Mouse (Mus musculus) midbrain, embryonic 11.5 days (tissue): Measurements from ENCODE around the gene Ercc2. TPM values are rescaled to one million over a fixed set of nuclear protein-coding genes. Genes with fewer than 3 reads are reported as not detected.

Experiments used
- ATAC-seq: fragments of 200-750 bp; cut with Nextera tagmentation; 2 replicates; pipeline ENCODE4 v1.8.0; 2017; ENCODE audit warnings: moderate TSS enrichment, moderate library complexity; ENCODE audit not compliant: low FRiP score
- DNase-seq: peaks from one replicate; pipeline ENCODE4 v3.0.0; 2015; ENCODE audit warnings: low spot score; ENCODE audit errors: missing footprints
- H3K27ac ChIP-seq: fragments of 300-500 bp; sonication (generic); 2 replicates; pipeline ENCODE4 v1.5.1; 2014; ENCODE audit warnings: low read depth, low read length
- H3K27me3 ChIP-seq: fragments of 300-500 bp; sonication (generic); 2 replicates; pipeline ENCODE4 v1.6.1; 2014; ENCODE audit warnings: mild to moderate bottlenecking, low read length, moderate library complexity, mixed read lengths; ENCODE audit not compliant: control insufficient read depth, insufficient read depth
- H3K36me3 ChIP-seq: fragments of 300-500 bp; sonication (generic); 2 replicates; pipeline ENCODE4 v1.6.1; 2014; ENCODE audit warnings: mild to moderate bottlenecking, low read length, moderate library complexity, mixed read lengths; ENCODE audit not compliant: control insufficient read depth, insufficient read depth
- H3K4me1 ChIP-seq: fragments of 300-500 bp; sonication (generic); 2 replicates; pipeline ENCODE4 v1.6.1; 2014; ENCODE audit warnings: low read length; ENCODE audit not compliant: control insufficient read depth, insufficient read depth
- H3K4me2 ChIP-seq: fragments of 300-500 bp; sonication (generic); 2 replicates; pipeline ENCODE4 v1.6.1; 2014; ENCODE audit warnings: mild to moderate bottlenecking, moderate library complexity
- H3K4me3 ChIP-seq: fragments of 300-500 bp; sonication (generic); 2 replicates; pipeline ENCODE4 v1.5.1; 2014; ENCODE audit warnings: low read depth, low read length
- H3K9ac ChIP-seq: fragments of 300-500 bp; sonication (generic); 2 replicates; pipeline ENCODE4 v1.6.1; 2014; ENCODE audit warnings: low read length
- H3K9me3 ChIP-seq: fragments of 300-500 bp; sonication (generic); 2 replicates; pipeline ENCODE4 v1.6.1; 2016; ENCODE audit warnings: low read length; ENCODE audit not compliant: control insufficient read depth
- WGBS: fragments of 180-500 bp; shearing (Covaris S2); extraction: QIAGEN DNeasy Blood & Tissue Kit; methylation state at CpG from one replicate; pipeline ENCODE4 v1.1.7; 2014; 5-methylcytosine and 5-hydroxymethylcytosine counted together
- polyA plus RNA-seq: library from polyadenylated mRNA; unstranded; fragments of >200 nt; fragmentation: Nextera tagmentation; extraction: Ambion mirVana; gene quantifications from 2 replicates; pipeline ENCODE4 v1.2.1, GENCODE M21; 2014

Gene Ercc2
- polyA plus RNA-seq, 1 experiment from 2014 or later, result 10.3 TPM

- Histone ChIP-seq H3K27me3 (no peaks in the 10 kb centered on the region; the same call in 1 of the 2 replicates), H3K36me3 (peaks cover 27% of the 10 kb centered on the region), H3K4me2 (no peak overlapping the region), H3K4me1 (no peaks in the 10 kb centered on the region), H3K27ac (no peak overlapping the region), H3K9me3 (no peaks in the 10 kb centered on the region), H3K9ac (no peak overlapping the region), H3K4me3 (no peak overlapping the region)
- ATAC-seq (no peak), DNase-seq (no peak)
- WGBS, result 76% methylated on average over 6 of the region's 6 CpGs
Measured at GRCm38 (mm10) chr7:19426349-19426748, 44.5 kb downstream of the Ercc2 start.

- DNase-seq (no peak), ATAC-seq (no peak)
- H3K4me1 ChIP-seq, result no peaks in the 10 kb centered on the region
- 91% methylated on average over 6 of the region's 6 CpGs for WGBS
- H3K36me3 ChIP-seq, result peaks cover 27% of the 10 kb centered on the region
- H3K4me3 ChIP-seq, result no peak overlapping the region
- H3K4me2 ChIP-seq, result no peak overlapping the region
- H3K9ac ChIP-seq, result no peak overlapping the region
- no peaks in the 10 kb centered on the region for H3K27me3 ChIP-seq
- H3K27ac ChIP-seq, result no peak overlapping the region
- H3K9me3 ChIP-seq, result no peaks in the 10 kb centered on the region
Measured at GRCm38 (mm10) chr7:19426888-19427287, 45.1 kb downstream of the Ercc2 start.

DNA sequence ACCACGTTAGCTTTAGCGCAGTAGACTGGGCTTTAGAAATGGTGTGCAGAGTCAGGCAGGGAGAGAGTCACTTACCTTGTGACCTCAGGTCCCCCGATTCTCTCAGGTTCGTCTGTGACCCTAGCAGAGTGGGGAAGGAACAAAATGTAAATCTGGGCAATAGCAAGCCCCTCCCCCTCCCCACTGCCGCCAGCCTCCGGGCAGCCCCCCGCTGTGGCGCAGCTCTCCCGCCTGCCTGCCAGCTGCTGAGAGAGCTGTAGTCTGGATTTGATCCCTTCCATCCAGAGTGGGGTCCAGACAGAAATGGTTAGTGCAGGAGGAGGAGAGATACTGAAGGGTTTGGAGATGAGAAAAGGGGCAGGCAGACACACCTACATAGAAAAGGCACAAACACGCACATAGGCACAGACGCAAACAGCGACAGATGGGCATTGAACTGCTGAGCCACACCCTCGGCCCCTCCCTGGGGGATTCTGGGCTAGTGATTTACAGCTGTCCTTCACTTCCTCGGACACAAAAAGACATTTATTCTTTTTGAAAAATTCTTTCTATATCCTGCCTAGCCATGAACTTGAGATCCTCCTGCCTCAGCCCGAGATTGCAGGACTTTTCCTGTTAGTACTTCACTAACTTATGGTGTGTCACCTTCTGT, 46.3 kb downstream of the Ercc2 start:
- H3K9me3 ChIP-seq, result no peaks in the 10 kb centered on the region
- 70% methylated on average over 15 of the region's 15 CpGs for WGBS
- no peak overlapping the region for H3K4me3 ChIP-seq
- H3K27ac ChIP-seq, result no peak overlapping the region
- ATAC-seq, result no peak
- peaks cover 37% of the 10 kb centered on the region for H3K36me3 ChIP-seq
- DNase-seq, result no peak
- H3K9ac ChIP-seq, result no peak overlapping the region
- H3K27me3 ChIP-seq, result no peaks in the 10 kb centered on the region
- no peaks in the 10 kb centered on the region for H3K4me1 ChIP-seq
- H3K4me2 ChIP-seq, result no peak overlapping the region

DNA sequence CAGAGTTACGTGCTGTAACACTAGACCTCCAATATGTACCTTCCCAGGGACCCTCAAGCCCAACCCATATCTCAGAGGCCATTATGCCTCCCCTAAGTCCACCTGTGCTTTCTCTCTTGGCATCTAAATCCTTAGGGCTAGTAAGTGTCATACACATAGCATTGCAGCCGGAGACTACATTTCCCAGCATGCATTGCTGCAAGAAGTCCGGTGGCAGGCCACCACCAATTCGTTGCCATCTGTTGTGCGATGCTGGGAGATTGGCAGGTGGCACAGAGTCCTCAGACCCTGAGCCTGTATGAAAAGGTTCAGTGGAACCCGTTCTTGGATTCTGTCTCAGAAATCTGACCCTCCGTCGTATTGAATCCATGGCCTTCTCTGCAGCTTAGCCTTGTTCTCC, 47.9 kb downstream of the Ercc2 start:
- Histone ChIP-seq H3K27ac (no peak overlapping the region), H3K4me1 (no peaks in the 10 kb centered on the region), H3K9ac (no peak overlapping the region), H3K4me3 (no peak overlapping the region), H3K9me3 (no peaks in the 10 kb centered on the region), H3K27me3 (no peaks in the 10 kb centered on the region), H3K4me2 (no peak overlapping the region), H3K36me3 (peaks cover 51% of the 10 kb centered on the region)
- ATAC-seq, result no peak
- DNase-seq, result no peak
- WGBS, result 75% methylated on average over 8 of the region's 8 CpGs

- no peak overlapping the region for H3K9ac ChIP-seq
- no peaks in the 10 kb centered on the region for H3K27me3 ChIP-seq
- WGBS, result 91% methylated on average over 6 of the region's 6 CpGs
- H3K36me3 ChIP-seq, result peaks cover 56% of the 10 kb centered on the region
- no peak overlapping the region for H3K27ac ChIP-seq
- ATAC-seq (no peak), DNase-seq (no peak)
- H3K9me3 ChIP-seq, result no peaks in the 10 kb centered on the region
- H3K4me3 ChIP-seq, result no peak overlapping the region
- no peaks in the 10 kb centered on the region for H3K4me1 ChIP-seq
- H3K4me2 ChIP-seq, result no peak overlapping the region
Measured at GRCm38 (mm10) chr7:19430402-19430801, 48.6 kb downstream of the Ercc2 start.

DNA sequence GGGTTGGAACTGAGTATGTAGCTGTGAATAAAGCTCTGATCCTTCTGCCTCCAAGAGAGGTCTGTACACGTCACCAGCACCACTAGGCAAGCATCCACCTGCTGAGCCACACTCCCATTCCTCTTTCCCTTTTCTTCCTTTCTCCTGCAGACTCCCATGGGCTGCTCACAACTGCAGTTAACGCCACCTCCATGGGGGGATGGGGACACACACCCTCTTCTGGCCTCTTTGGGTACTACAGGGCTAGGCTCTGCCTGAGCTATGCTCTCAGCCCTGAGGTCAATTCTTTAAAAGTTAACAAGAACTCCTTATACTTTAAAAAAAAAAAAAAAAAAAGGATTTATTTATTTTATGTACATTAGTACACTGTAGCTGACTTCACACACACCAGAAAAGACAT, 50.7 kb downstream of the Ercc2 start:
- H3K4me2 ChIP-seq, result no peak overlapping the region
- H3K9ac ChIP-seq, result no peak overlapping the region
- no peaks in the 10 kb centered on the region for H3K4me1 ChIP-seq
- H3K36me3 ChIP-seq, result peaks cover 59% of the 10 kb centered on the region
- H3K9me3 ChIP-seq, result no peaks in the 10 kb centered on the region
- no peak overlapping the region for H3K4me3 ChIP-seq
- no peaks in the 10 kb centered on the region for H3K27me3 ChIP-seq
- 92% methylated on average over 2 of the region's 2 CpGs for WGBS
- DNase-seq (no peak), ATAC-seq (no peak)
- no peak overlapping the region for H3K27ac ChIP-seq

DNA sequence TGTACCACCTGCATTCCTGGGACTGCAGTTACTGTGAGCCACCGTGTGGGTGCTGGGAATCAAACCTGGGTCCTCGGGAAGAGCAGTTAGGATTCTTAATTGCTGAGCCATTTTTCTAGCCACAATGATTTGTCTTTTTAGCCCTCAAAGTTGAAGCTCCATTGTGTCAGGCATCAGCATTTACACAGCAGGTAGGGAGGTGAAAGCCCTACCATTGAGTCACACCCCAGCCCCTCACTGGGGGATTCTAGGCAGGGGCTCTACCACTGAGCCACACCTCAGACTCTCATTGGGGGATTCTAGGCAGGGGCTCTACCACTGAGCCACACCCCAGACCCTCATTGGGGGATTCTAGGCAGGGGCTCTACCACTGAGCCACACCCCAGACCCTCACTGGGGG, 54.5 kb downstream of the Ercc2 start:
- DNase-seq (no peak), ATAC-seq (no peak)
- 94% methylated on average over 2 of the region's 2 CpGs for WGBS
- no peaks in the 10 kb centered on the region for H3K27me3 ChIP-seq
- peaks cover 50% of the 10 kb centered on the region for H3K36me3 ChIP-seq
- no peak overlapping the region for H3K27ac ChIP-seq
- no peaks in the 10 kb centered on the region for H3K9me3 ChIP-seq
- no peak overlapping the region for H3K4me2 ChIP-seq
- no peaks in the 10 kb centered on the region for H3K4me1 ChIP-seq
- no peak overlapping the region for H3K4me3 ChIP-seq
- H3K9ac ChIP-seq, result no peak overlapping the region

DNA sequence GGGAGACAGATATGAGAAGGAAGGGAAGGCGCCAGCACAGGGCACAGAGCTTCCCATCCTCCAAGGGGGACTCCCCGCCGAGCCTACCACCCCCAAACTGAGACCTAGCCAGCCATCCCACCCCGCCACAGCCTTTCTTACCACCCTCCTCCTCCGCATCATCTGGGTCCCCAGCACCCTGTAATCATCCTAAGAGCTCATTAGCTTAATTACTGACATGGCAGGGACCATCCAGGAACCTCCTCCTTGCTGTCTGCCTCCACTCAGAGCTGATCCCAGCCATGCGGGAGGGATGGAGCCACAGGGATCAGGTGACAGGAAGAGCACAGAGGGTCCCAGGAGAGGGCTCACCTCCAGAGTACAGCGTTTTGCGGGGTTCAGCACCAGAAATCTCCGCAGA, 55.2 kb downstream of the Ercc2 start:
- Histone ChIP-seq H3K27me3 (no peaks in the 10 kb centered on the region), H3K27ac (no peak overlapping the region), H3K4me2 (no peak overlapping the region), H3K36me3 (peaks cover 49% of the 10 kb centered on the region), H3K9ac (no peak overlapping the region), H3K9me3 (no peaks in the 10 kb centered on the region), H3K4me1 (no peaks in the 10 kb centered on the region), H3K4me3 (no peak overlapping the region)
- WGBS, result 83% methylated on average over 9 of the region's 9 CpGs
- ATAC-seq, result no peak
- DNase-seq, result no peak

DNA sequence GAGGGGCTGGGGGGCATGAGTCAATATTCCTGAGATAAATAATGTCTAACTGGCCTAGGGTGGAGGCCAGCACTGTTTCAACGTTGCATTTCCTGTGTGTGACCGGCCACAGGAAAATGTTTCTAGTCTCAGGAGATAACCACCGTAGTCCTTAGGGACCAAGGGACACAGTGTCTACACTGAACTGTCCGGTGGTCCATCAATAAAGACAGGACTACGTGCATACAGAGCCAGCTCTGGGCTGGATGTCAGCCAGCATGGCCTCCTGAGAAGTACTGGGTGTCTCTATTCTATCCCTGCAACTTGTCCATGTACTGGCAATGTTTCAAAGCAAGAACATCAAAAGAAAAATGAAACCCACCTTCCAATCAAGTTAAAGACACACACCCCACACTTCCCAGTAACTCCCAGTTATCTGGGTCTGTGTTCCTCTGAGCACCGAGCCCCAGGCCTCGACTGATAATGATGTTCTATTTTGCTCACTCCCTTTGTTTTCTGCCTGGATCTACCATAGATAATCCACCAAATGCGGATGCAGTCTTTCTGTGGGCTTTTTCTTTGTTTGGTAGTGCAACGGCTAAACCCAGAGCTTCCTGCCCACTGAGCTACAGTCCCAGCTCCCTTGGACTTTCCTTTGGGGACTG, 59.8 kb downstream of the Ercc2 start:
- Histone ChIP-seq H3K27ac (no peak overlapping the region), H3K4me3 (no peak overlapping the region), H3K9ac (no peak overlapping the region), H3K4me1 (no peaks in the 10 kb centered on the region), H3K27me3 (no peaks in the 10 kb centered on the region), H3K9me3 (no peaks in the 10 kb centered on the region), H3K4me2 (no peak overlapping the region), H3K36me3 (peaks cover 14% of the 10 kb centered on the region)
- WGBS, result 85% methylated on average over 9 of the region's 9 CpGs
- no peak for DNase-seq
- no peak for ATAC-seq
